In genomic region chr11:74829812-74830211, GRCm38 (mm10) we compare ENCODE assay signal across 7 mouse cellular contexts. TPM values are rescaled to one million over a fixed set of nuclear protein-coding genes. Genes with fewer than 3 reads are reported as not detected.
DNase-seq lines count a peak whose midpoint lies in the region; ATAC-seq and TF ChIP-seq lines count a peak whose summit lies in the region.

No protein-coding gene starts in this region.

- peaks cover 0 to 35% of the 10 kb centered on the region in 2 experiments; a peak in 2 of 4 replicates for H3K36me3 ChIP-seq in MEL (ENCODE audit: control insufficient read depth in 1 of 2, insufficient read depth in 2 of 2, low read length in 2 of 2)
- H3K36me3 ChIP-seq in forebrain, embryonic 13.5 days (ENCODE audit: poor library complexity, severe bottlenecking): no peaks in the 10 kb centered on the region
- no peaks in the 10 kb centered on the region for H3K36me3 ChIP-seq in hindbrain, embryonic 11.5 days (ENCODE audit: control insufficient read depth, insufficient read depth, low read length)
- no peaks in the 10 kb centered on the region for H3K36me3 ChIP-seq in midbrain, embryonic 10.5 days

- intact Hi-C loops in left cerebral cortex, postnatal 4 days (cut with DNase I): no loop called here

- peak overlapping the region; percentile 46 to 80 for H3K4me3 ChIP-seq in MEL (ENCODE audit: control insufficient read depth in 1 of 2, insufficient read depth in 1 of 2, low read depth in 2 of 2, low read length in 2 of 2)
- H3K4me3 ChIP-seq in forebrain, embryonic 13.5 days: peak overlapping the region; percentile 97
- peak overlapping the region; percentile 74 for H3K4me3 ChIP-seq in hindbrain, embryonic 11.5 days (ENCODE audit: low read depth, low read length)
- H3K4me3 ChIP-seq in midbrain, embryonic 10.5 days: peak overlapping the region; percentile 93

- peak in 1 of 2 experiments; percentile 59; a peak in 3 of 4 replicates for TF ChIP-seq POLR2A in MEL (IDR thresholded peaks at IDR 0.05; ENCODE audit: control insufficient read depth in 1 of 2, insufficient read depth in 1 of 2, low read depth in 1 of 2, low read length in 2 of 2, poor library complexity in 1 of 2)

- no peak for TF ChIP-seq CTCF in MEL (IDR thresholded peaks at IDR 0.05 in 2 of 3, conservative IDR thresholded peaks at IDR 0.05 in 1 of 3; ENCODE audit: control insufficient read depth in 1 of 3, insufficient read depth in 1 of 3, low read depth in 2 of 3, low read length in 3 of 3, poor library complexity in 1 of 3, severe bottlenecking in 1 of 3)

- peak overlapping the region; percentile 88 for H3K27ac ChIP-seq in MEL (ENCODE audit: control insufficient read depth, low read depth, low read length)
- H3K27ac ChIP-seq in forebrain, embryonic 13.5 days: peak overlapping the region; percentile 96
- peak overlapping the region; percentile 89 for H3K27ac ChIP-seq in hindbrain, embryonic 11.5 days (ENCODE audit: low read depth, low read length)
- peak overlapping the region; percentile 93 for H3K27ac ChIP-seq in midbrain, embryonic 10.5 days (replicated peaks)

- peak; percentile 98 for DNase-seq in MEL (ENCODE audit: low read depth, low spot score)
- peak; percentile 74 to 77 for DNase-seq in adrenal gland, postnatal 4 days (ENCODE audit: low spot score in 2 of 2)
- peak; percentile 88 for DNase-seq in hindbrain, embryonic 11.5 days (ENCODE audit: low spot score)
- peak; percentile 85 for DNase-seq in left cerebral cortex, postnatal 4 days
- peak; percentile 85 for DNase-seq in midbrain, embryonic 10.5 days (ENCODE audit: low spot score)
- DNase-seq in spleen, adult 18-20 months: peak; percentile 87 to 89

- H3K79me2 ChIP-seq in MEL (ENCODE audit: control insufficient read depth, insufficient read depth, low read length, poor library complexity): peaks cover 31% of the 10 kb centered on the region

- under 1% methylated on average over 20 of the region's 20 CpGs for WGBS in forebrain, embryonic 13.5 days
- WGBS in hindbrain, embryonic 11.5 days: under 1% methylated on average over 20 of the region's 20 CpGs
- WGBS in midbrain, embryonic 10.5 days: under 1% methylated on average over 20 of the region's 20 CpGs

- peak in 1 of 2 experiments; percentile 28; a peak in 1 of 4 replicates for TF ChIP-seq EP300 in MEL (IDR thresholded peaks at IDR 0.05; ENCODE audit: low read depth in 1 of 2, low read length in 2 of 2)

- H3K4me1 ChIP-seq in MEL (ENCODE audit: control insufficient read depth in 1 of 2, insufficient read depth in 2 of 2, low read length in 2 of 2): peaks cover 0 to 36% of the 10 kb centered on the region in 2 experiments; a peak in 3 of 4 replicates
- peaks cover 39% of the 10 kb centered on the region for H3K4me1 ChIP-seq in forebrain, embryonic 13.5 days
- peaks cover 13% of the 10 kb centered on the region for H3K4me1 ChIP-seq in hindbrain, embryonic 11.5 days (replicated peaks; ENCODE audit: control insufficient read depth, insufficient read depth, low read length)
- H3K4me1 ChIP-seq in midbrain, embryonic 10.5 days: peaks cover 45% of the 10 kb centered on the region

- H3K4me2 ChIP-seq in forebrain, embryonic 13.5 days: peak overlapping the region; percentile 91
- H3K4me2 ChIP-seq in hindbrain, embryonic 11.5 days (replicated peaks; ENCODE audit: low read depth, low read length): peak overlapping the region; percentile 58

- TF ChIP-seq RAD21 in MEL (IDR thresholded peaks at IDR 0.05; ENCODE audit: low read depth, low read length): no peak

- no peaks in the 10 kb centered on the region for H3K9me3 ChIP-seq in MEL (replicated peaks; ENCODE audit: insufficient read depth, low read length)
- H3K9me3 ChIP-seq in forebrain, embryonic 13.5 days (replicated peaks): no peaks in the 10 kb centered on the region
- no peaks in the 10 kb centered on the region for H3K9me3 ChIP-seq in hindbrain, embryonic 11.5 days (ENCODE audit: control insufficient read depth, low read length)
- no peaks in the 10 kb centered on the region for H3K9me3 ChIP-seq in midbrain, embryonic 10.5 days (replicated peaks)

- no peaks in the 10 kb centered on the region for H3K27me3 ChIP-seq in MEL (ENCODE audit: control insufficient read depth in 1 of 2, insufficient read depth in 2 of 2, low read length in 2 of 2)
- H3K27me3 ChIP-seq in forebrain, embryonic 13.5 days: no peaks in the 10 kb centered on the region; the same call in 1 of the 2 replicates
- H3K27me3 ChIP-seq in hindbrain, embryonic 11.5 days (ENCODE audit: control insufficient read depth, insufficient read depth, low read length): no peaks in the 10 kb centered on the region
- 0 out of 2 replicates have a peak, but pooled peaks cover 5% of the 10 kb centered on the region for H3K27me3 ChIP-seq in midbrain, embryonic 10.5 days (ENCODE audit: low read depth, poor library complexity, severe bottlenecking)

- peak; percentile 44 for ATAC-seq in forebrain, embryonic 13.5 days
- peak; percentile 57 for ATAC-seq in hindbrain, embryonic 11.5 days (ENCODE audit: low FRiP score)

- peak overlapping the region; percentile 67 for H3K9ac ChIP-seq in MEL (ENCODE audit: control insufficient read depth, low read depth, low read length, poor library complexity, severe bottlenecking)
- H3K9ac ChIP-seq in forebrain, embryonic 13.5 days: peak overlapping the region; percentile 63
- H3K9ac ChIP-seq in hindbrain, embryonic 11.5 days (ENCODE audit: low read depth, low read length): peak overlapping the region; percentile 40

TF ChIP-seq in MEL, 35 proteins besides CTCF, POLR2A, EP300 and RAD21:
- TF ChIP-seq NELFE (IDR thresholded peaks at IDR 0.05; ENCODE audit: low read depth, low read length) (peak; percentile 55; the same call in 1 of the 2 replicates), ELF1 (IDR thresholded peaks at IDR 0.05; ENCODE audit: low read depth, low read length) (peak; percentile 87), ZNF384 (IDR thresholded peaks at IDR 0.05; ENCODE audit: low read depth, low read length) (no peak), UBTF (IDR thresholded peaks at IDR 0.05; ENCODE audit: borderline replicate concordance, insufficient read depth, low read depth, low read length) (0 out of 2 replicates have a peak, but pooled peaks have one; percentile 60), MAX (IDR thresholded peaks at IDR 0.05; ENCODE audit: low read length) (no peak), TCF12 (IDR thresholded peaks at IDR 0.05; ENCODE audit: low read depth, low read length) (peak; percentile 50; the same call in 1 of the 2 replicates), POLR2AphosphoS2 (IDR thresholded peaks at IDR 0.05; ENCODE audit: low read length) (peak; percentile 19), E2F4 (IDR thresholded peaks at IDR 0.05; ENCODE audit: borderline replicate concordance, low read depth, low read length) (no peak), TBP (IDR thresholded peaks at IDR 0.05; ENCODE audit: low read depth, low read length) (peak; percentile 62; the same call in 1 of the 2 replicates), GATA1 (IDR thresholded peaks at IDR 0.05; ENCODE audit: low read depth, low read length) (peak; percentile 42; the same call in 1 of the 2 replicates), MYB (IDR thresholded peaks at IDR 0.05; ENCODE audit: low read depth, low read length) (no peak), SMC3 (IDR thresholded peaks at IDR 0.05; ENCODE audit: low read depth, low read length) (peak; percentile 15; the same call in 1 of the 2 replicates), GABPA (IDR thresholded peaks at IDR 0.05; ENCODE audit: low read depth, low read length) (no peak), KAT2A (conservative IDR thresholded peaks at IDR 0.05; ENCODE audit: low read depth, low read length) (no peak), NRF1 (IDR thresholded peaks at IDR 0.05; ENCODE audit: insufficient read depth, low read depth, low read length, poor library complexity, severe bottlenecking) (peak; percentile 52), ZMIZ1 (IDR thresholded peaks at IDR 0.05; ENCODE audit: low read depth, low read length) (peak; percentile 87)

RNA-seq across cellular contexts. Expression of gene Mnt, which starts 0.9 kb away (rescaled TPM):
- 5.8 and 7.7 TPM in 2 replicates for total RNA-seq in MEL (2012; rRNA removed)
- 10 to 100 TPM in 1 of 2 experiments, not detected in 1; 37.3 TPM for polyA plus RNA-seq in MEL (2012; ENCODE audit: insufficient read depth in 1 of 2, insufficient read length in 2 of 2, low read depth in 1 of 2, low replicate concordance in 2 of 2, missing spikeins in 1 of 2)
- 10 to 100 TPM; 29.0 to 35.9 TPM for total RNA-seq in adrenal gland, postnatal 4 days (2021)
- 6.8 and 8.1 TPM in 2 replicates for polyA plus RNA-seq in forebrain, embryonic 13.5 days (2015; fragmentation: Nextera tagmentation; extraction: Ambion mirVana)
- 4.8 and 5.0 TPM in 2 replicates for polyA plus RNA-seq in hindbrain, embryonic 11.5 days (2014; fragmentation: Nextera tagmentation; extraction: Ambion mirVana)
- 10 to 100 TPM; 36.7 to 36.8 TPM for total RNA-seq in left cerebral cortex, postnatal 4 days (2021)
- 4.2 and 5.5 TPM in 2 replicates for polyA plus RNA-seq in midbrain, embryonic 10.5 days (2016; fragmentation: Nextera tagmentation; extraction: Ambion mirVana)

RNA-seq across cellular contexts. Expression of gene Mettl16, which starts 59.2 kb away (rescaled TPM):
- total RNA-seq in MEL (2012; rRNA removed): 110 and 116 TPM in 2 replicates
- polyA plus RNA-seq in MEL (2012; ENCODE audit: insufficient read depth in 1 of 2, insufficient read length in 2 of 2, low read depth in 1 of 2, low replicate concordance in 2 of 2, missing spikeins in 1 of 2): 10 to 100 TPM in 1 of 2 experiments, not detected in 1; 76.3 TPM
- 10 to 100 TPM; 19.0 to 19.9 TPM for total RNA-seq in adrenal gland, postnatal 4 days (2021)
- 54.2 and 57.5 TPM in 2 replicates for polyA plus RNA-seq in forebrain, embryonic 13.5 days (2015; fragmentation: Nextera tagmentation; extraction: Ambion mirVana)
- polyA plus RNA-seq in hindbrain, embryonic 11.5 days (2014; fragmentation: Nextera tagmentation; extraction: Ambion mirVana): 45.0 and 46.8 TPM in 2 replicates
- 10 to 100 TPM; 23.0 to 25.5 TPM for total RNA-seq in left cerebral cortex, postnatal 4 days (2021)
- polyA plus RNA-seq in midbrain, embryonic 10.5 days (2016; fragmentation: Nextera tagmentation; extraction: Ambion mirVana): 63.3 and 71.6 TPM in 2 replicates

Comparison
In these comparisons a context has a peak if more than half of its experiments do, and no peak if none do; other contexts are left out.
1. Peak in every context shown above with its lines: DNase-seq, ATAC-seq, H3K4me3 ChIP-seq and H3K27ac ChIP-seq.